Mouse (Mus musculus) fat pad, adult 2 months (tissue): ENCODE measurements at regions not wholly inside any gene's neighbourhood (a gene's known extent, or its start where the extent isn't known, plus 50 kb on each side); places are given as distances from the start of the nearest gene placed in this dataset.
"Not testable (repeated sequence)": the region's sequence is repeated elsewhere in the genome, so short reads cannot be mapped to it uniquely, and the experiment has no call there.

ENCODE experiments used
- DNase-seq: peaks from one replicate; pipeline ENCODE4 v3.0.0-alpha.2; 2011; ENCODE audit warnings: low read depth, low spot score; ENCODE audit errors: extremely low read depth

GRCm38 (mm10) chr14:86211654-86212053 lies 929.4 kb downstream of the Diaph3 start:
- DNase-seq = no peak

- no peak for DNase-seq
Measured at GRCm38 (mm10) chr14:86204582-86204981, 936.5 kb downstream of the Diaph3 start.

GRCm38 (mm10) chr14:86197864-86198263 lies 943.2 kb downstream of the Diaph3 start:
- DNase-seq = no peak

- DNase-seq = no peak
Measured at GRCm38 (mm10) chr14:86184663-86185381, 956.2 kb downstream of the Diaph3 start.

- DNase-seq = no peak
Measured at GRCm38 (mm10) chr14:86178517-86178916, 962.5 kb downstream of the Diaph3 start.

GRCm38 (mm10) chr14:86171118-86171517 lies 969.9 kb downstream of the Diaph3 start:
- no peak for DNase-seq

GRCm38 (mm10) chr14:86159151-86159550 lies 981.9 kb downstream of the Diaph3 start:
- DNase-seq = no peak

- DNase-seq = no peak
Measured at GRCm38 (mm10) chr14:86154688-86155087, 986.3 kb downstream of the Diaph3 start.

GRCm38 (mm10) chr14:86151276-86151675 lies 989.8 kb downstream of the Diaph3 start:
- no peak for DNase-seq

GRCm38 (mm10) chr14:86150329-86150866 lies 990.6 kb downstream of the Diaph3 start:
- no peak for DNase-seq

GRCm38 (mm10) chr14:86115254-86116057 lies 1025.6 kb downstream of the Diaph3 start:
- DNase-seq = no peak

GRCm38 (mm10) chr14:86101497-86101896 lies 1039.5 kb downstream of the Diaph3 start:
- no peak for DNase-seq

GRCm38 (mm10) chr14:86070313-86071100 lies 1070.5 kb downstream of the Diaph3 start:
- no peak for DNase-seq

- no peak for DNase-seq
Measured at GRCm38 (mm10) chr14:86069329-86069728, 1071.7 kb downstream of the Diaph3 start.

GRCm38 (mm10) chr14:86067743-86068142 lies 1073.3 kb downstream of the Diaph3 start:
- no peak for DNase-seq

- DNase-seq = no peak
Measured at GRCm38 (mm10) chr14:86063620-86063943, 1077.5 kb downstream of the Diaph3 start.

- DNase-seq = no peak
Measured at GRCm38 (mm10) chr14:86062885-86063619, 1078.0 kb downstream of the Diaph3 start.

- peak; percentile 65 for DNase-seq
Measured at GRCm38 (mm10) chr14:86056991-86057390, 1084.0 kb downstream of the Diaph3 start.

- DNase-seq = no peak
Measured at GRCm38 (mm10) chr14:86054668-86055067, 1086.4 kb downstream of the Diaph3 start.

GRCm38 (mm10) chr14:86029401-86029800 lies 1111.6 kb downstream of the Diaph3 start:
- DNase-seq = no peak

- not testable (repeated sequence) for DNase-seq
Measured at GRCm38 (mm10) chr14:86017611-86018010, 1123.4 kb downstream of the Diaph3 start.
